Mouse (Mus musculus) lung, adult 10 weeks (tissue): ENCODE data around the gene Arpc3. TPM values are rescaled to one million over a fixed set of nuclear protein-coding genes. Genes with fewer than 3 reads are reported as not detected.

Source experiments
- polyA plus RNA-seq: library from polyadenylated mRNA; stranded (reverse); fragments of 350-450 nt; fragmentation: Illumina TruSeq; extraction: RNeasy Lipid Tissue Mini Kit (QIAGEN cat#74804); gene quantifications from one replicate; pipeline ENCODE4 v1.2.3, GENCODE M21; 2014; ENCODE audit warnings: low read depth, low replicate concordance; ENCODE audit not compliant: insufficient read depth

Gene Arpc3
- 325 TPM for polyA plus RNA-seq

DNA sequence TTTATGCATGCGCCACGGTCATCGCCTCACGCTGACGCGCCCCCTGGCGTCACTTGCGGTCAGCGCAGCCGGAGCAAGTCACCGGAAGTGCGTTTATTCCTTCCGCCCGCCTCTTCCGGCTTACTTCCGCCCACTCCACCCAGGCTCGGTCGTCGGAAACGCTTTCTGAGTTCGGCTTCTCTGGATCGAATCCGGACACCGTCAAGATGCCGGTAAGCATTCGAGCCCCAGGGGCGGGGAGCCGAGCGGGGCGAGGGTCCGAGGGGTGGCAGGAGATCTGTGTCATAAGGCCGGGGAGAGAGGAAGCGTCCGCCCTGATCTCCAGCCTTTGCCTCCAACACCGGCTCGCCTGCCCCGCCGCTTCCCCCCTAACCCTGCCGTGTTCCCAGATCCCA lies at the start of gene Arpc3:
TSS of gene Arpc3 (plus strand) at position 93 of the 395 bp plus-strand sequence.

DNA sequence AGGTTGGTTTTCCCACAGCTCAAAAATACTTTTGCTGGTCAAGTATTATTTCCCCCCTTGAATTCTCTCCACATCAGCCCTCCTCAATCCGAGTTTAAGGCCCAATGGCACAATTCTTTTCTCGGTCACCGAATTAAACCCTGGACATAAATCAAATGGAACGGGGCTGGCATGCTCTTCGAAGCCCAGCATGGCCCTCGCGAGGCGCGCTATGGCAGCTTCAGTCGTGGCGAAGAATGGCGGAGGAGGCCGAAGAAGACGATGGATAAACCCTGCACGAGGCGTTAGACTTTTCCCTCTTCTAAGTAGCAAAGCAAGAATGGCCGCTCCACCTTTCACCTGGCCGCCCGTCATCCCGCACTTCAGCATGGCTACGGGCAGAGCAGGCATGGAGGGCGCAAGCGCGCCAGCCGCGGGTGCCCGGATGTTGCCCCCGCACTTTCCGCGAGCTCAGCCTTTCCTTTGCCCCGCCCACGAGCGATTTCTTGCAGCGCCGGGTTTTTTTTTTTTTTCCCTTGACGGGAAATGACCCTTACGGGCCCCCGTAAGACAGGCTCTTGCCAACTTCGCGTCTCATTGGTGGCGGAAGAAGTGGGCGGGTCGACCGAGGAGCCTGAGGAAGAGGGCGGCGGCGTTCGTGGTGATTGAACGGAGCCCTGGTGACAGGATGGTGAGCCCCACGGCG lies 37.7 kb upstream of the Arpc3 start, which contains the start of the genes Rad9b and Vps29:
TSS of gene Rad9b (minus strand) at position 427 of the 685 bp plus-strand sequence.
TSS of gene Vps29 (plus strand) at position 563 of the 685 bp plus-strand sequence.

GRCm38 (mm10) chr5:122371591-122372191 lies 20.0 kb upstream of the Arpc3 start, which contains the start of gene Gpn3:
Gene Gpn3, plus strand, starts transcription at chr5:122371876.

DNA sequence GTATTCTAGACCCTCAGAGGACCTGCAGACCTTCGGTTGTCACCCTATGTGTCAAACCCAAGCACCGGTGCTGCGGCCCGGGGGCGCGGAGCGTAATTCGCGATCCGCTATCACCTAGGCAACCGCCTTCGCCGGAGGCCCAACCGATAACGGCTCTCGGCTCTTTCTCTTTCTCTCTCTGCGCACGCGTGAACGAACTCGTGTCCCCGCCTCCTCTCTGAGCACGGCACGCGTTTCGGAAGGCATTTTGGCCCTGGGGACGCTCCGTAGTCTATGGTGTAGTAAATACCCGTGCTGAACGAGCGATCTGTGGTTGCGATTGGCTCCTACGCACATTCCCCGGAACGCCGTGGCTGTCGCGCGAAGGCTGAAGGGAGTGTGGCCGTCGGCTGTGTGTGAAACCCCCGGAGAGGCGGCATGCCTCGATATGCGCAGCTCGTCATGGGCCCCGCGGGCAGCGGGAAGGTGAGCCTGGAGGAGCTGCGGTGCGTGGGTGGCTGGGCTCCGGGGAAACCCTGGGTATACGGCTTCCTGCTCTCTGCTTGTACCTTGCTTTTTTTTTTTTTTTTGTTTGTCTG lies 19.4 kb upstream of the Arpc3 start, which contains the start of gene Fam216a:
TSS of gene Fam216a (minus strand) at position 173 of the 578 bp plus-strand sequence.

GRCm38 (mm10) chr5:122421271-122422068 lies 29.8 kb downstream of the Arpc3 start, which contains the start of gene Anapc7:
Gene Anapc7, plus strand, starts transcription at chr5:122421693.

Other genes with a start within 250 kb of the Arpc3 start
- gene Ppp1cc, start 233.6 kb upstream of the Arpc3 start, polyA plus RNA-seq = 120 TPM
- 16.2 TPM for gene Hvcn1, start 185.1 kb upstream of the Arpc3 start, polyA plus RNA-seq
- gene Tctn1, start 127.4 kb upstream of the Arpc3 start, polyA plus RNA-seq = 4.1 TPM
- 12.7 TPM for gene Pptc7, start 107.5 kb upstream of the Arpc3 start, polyA plus RNA-seq
- 1.3 TPM for gene Rad9b, start 37.6 kb upstream of the Arpc3 start, polyA plus RNA-seq
- 92.0 TPM for gene Vps29, start 37.5 kb upstream of the Arpc3 start, polyA plus RNA-seq
- 21.9 TPM for gene Gpn3, start 20.0 kb upstream of the Arpc3 start, polyA plus RNA-seq
- gene Fam216a, start 19.5 kb upstream of the Arpc3 start, polyA plus RNA-seq = 22.4 TPM
- 17.9 TPM for gene Anapc7, start 29.8 kb downstream of the Arpc3 start, polyA plus RNA-seq
- gene Atp2a2, start 110.3 kb downstream of the Arpc3 start, polyA plus RNA-seq = 104 TPM
- gene Ift81, start 222.6 kb downstream of the Arpc3 start, polyA plus RNA-seq = 12.6 TPM